Mouse (Mus musculus) small intestine, adult 2 months (tissue): ENCODE results near the gene Lta. TPM values are rescaled to one million over a fixed set of nuclear protein-coding genes. Genes with fewer than 3 reads are reported as not detected.

Experiments
- H3K27ac ChIP-seq: fragments of 200-500 bp; 2 replicates; pipeline ENCODE4 v1.5.1; 2012; ENCODE audit warnings: low read depth, low read length, control low read depth, inconsistent platforms; ENCODE audit not compliant: insufficient read depth
- H3K27me3 ChIP-seq: fragments of 200-500 bp; 2 replicates; pipeline ENCODE4 v1.6.1; 2012; ENCODE audit warnings: mild to moderate bottlenecking, moderate library complexity, low read length, inconsistent platforms; ENCODE audit not compliant: control insufficient read depth, insufficient read depth
- H3K36me3 ChIP-seq: fragments of 200-500 bp; 2 replicates; pipeline ENCODE4 v1.6.1; 2012; ENCODE audit warnings: mild to moderate bottlenecking, low read length, control low read depth, inconsistent platforms; ENCODE audit not compliant: control insufficient read depth, insufficient read depth
- H3K4me1 ChIP-seq: fragments of 200-500 bp; 2 replicates; pipeline ENCODE4 v1.6.1; 2012; ENCODE audit warnings: low read length, inconsistent platforms, mixed read lengths; ENCODE audit not compliant: control insufficient read depth, insufficient read depth, insufficient read length
- H3K4me3 ChIP-seq: fragments of 200-500 bp; 2 replicates; pipeline ENCODE4 v1.5.1; 2012; ENCODE audit warnings: low read depth, mild to moderate bottlenecking, control low read depth, inconsistent platforms, low read length, moderate library complexity
- CTCF ChIP-seq: fragments of 200-500 bp; IDR thresholded peaks from 2 replicates; pipeline ENCODE4 v1.5.1; 2012; ENCODE audit warnings: low read depth, mild to moderate bottlenecking, control low read depth, inconsistent platforms, low read length, moderate library complexity, mixed read lengths; ENCODE audit not compliant: insufficient replicate concordance, insufficient read length; ENCODE audit errors: extremely low read depth
- POLR2A ChIP-seq: fragments of 200-500 bp; IDR thresholded peaks from 2 replicates; pipeline ENCODE4 v1.6.1; 2012; ENCODE audit warnings: low read depth, mild to moderate bottlenecking, control low read depth, inconsistent platforms, low read length, moderate library complexity
- WGBS: fragments of 180-500 bp; shearing (Covaris S2); methylation state at CpG from one replicate; pipeline ENCODE4 v1.1.7; 2018; 5-methylcytosine and 5-hydroxymethylcytosine counted together
- polyA plus RNA-seq: library from polyadenylated mRNA; depleted of rRNA; stranded (reverse); fragments of >200 nt; gene quantifications from 2 replicates; pipeline ENCODE4 v1.2.3, GENCODE M21; 2012

The Lta gene
- polyA plus RNA-seq, 1 experiment, result 0.66 TPM

DNA sequence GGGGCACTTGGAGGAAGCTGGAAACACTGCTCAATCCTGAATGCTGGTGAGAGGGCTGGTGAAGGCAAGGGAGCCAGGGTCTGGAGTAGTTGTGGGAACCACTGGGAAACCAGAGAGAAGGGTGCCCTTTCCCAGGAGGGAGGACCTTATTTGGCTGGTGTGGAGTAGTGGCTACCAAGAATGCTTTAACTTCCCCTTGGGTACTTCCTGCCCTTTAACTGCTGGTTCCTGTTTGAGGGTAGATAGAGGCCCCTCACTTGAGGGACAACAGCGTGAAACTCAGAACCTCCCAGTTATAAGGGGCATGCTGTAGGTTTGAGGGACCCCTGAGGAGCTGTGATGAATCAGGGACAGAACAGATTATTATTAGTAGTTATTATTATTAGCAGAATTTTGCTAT lies 16.0 kb downstream of the Lta start:
- Histone ChIP-seq H3K27me3 (no peaks in the 10 kb centered on the region), H3K4me1 (no peaks in the 10 kb centered on the region; the same call in none of the 2 replicates), H3K36me3 (no peaks in the 10 kb centered on the region), H3K27ac (no peak overlapping the region), H3K4me3 (no peak overlapping the region)
- TF ChIP-seq POLR2A (no peak), CTCF (no peak)
- 48% methylated on average over 1 of the region's 1 CpGs for WGBS

DNA sequence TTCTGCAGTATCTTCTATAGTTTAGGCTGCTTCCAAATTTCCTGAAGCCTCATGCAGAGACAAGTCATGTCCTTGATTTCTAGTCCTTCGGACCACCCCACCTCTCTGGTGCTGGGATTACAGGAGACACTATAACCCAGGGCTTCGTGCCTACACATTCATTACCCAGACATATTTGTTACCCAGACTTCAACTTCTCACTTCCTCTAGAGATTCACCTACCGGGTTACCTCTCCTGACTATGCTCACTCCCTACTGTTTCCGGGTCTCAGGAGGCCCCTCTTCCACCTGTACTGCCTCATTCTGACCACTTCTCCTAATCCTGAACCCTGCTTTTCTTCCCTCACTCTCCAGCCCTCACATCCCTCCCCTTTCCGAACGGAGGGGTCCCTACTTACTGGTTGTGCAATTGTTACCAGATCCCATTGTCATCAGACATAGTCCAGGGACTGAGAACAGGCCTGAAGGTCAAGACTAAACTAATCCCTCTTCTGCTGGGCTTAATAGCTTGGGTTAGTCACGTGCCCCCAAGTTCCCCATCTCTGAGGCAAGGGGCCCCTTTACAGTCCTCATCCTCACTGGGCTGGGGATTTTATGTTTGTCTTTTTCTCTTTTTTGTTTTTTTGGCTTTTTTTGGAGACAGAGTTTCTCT lies 17.1 kb downstream of the Lta start, which contains the start of gene Lst1:
Lst1 (minus strand) TSS at position 481 of the 652 bp plus-strand sequence.
- Histone ChIP-seq H3K4me3 (no peak within 1 kb of the TSS), H3K27ac (peak within 1 kb of the TSS; percentile 17; the same call in 1 of the 2 replicates)

DNA sequence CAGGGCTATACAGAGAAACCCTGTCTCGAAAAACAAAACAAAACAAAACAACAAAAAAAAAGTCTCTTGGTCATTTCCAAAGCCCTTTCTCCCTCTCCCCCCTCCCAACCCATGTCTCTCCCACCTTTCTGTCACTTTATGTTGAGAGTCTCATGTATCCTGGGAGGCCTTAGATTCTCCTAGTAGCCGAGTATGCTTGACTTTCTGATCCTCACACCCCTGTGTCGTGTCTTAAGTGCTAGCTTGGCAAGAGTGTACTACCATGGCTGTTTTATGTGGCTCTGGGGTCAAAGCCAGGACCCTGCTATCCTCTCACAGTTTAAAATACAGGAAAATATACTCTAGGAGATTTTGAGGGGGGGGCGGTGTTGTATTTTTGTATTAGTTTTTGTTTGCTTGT lies 17.8 kb downstream of the Lta start:
- peak overlapping the region; percentile 13; the same call in 1 of the 2 replicates for H3K27ac ChIP-seq

More for the DNA sequence above, 17.1 kb downstream of the Lta start, which contains the start of gene Lst1:
- 68% methylated on average over 7 of the region's 7 CpGs for WGBS
- no peak for TF ChIP-seq POLR2A
- no peak for TF ChIP-seq CTCF
- no peaks in the 10 kb centered on the region for H3K27me3 ChIP-seq
- H3K36me3 ChIP-seq, result no peaks in the 10 kb centered on the region
- H3K4me1 ChIP-seq, result no peaks in the 10 kb centered on the region; the same call in none of the 2 replicates

DNA sequence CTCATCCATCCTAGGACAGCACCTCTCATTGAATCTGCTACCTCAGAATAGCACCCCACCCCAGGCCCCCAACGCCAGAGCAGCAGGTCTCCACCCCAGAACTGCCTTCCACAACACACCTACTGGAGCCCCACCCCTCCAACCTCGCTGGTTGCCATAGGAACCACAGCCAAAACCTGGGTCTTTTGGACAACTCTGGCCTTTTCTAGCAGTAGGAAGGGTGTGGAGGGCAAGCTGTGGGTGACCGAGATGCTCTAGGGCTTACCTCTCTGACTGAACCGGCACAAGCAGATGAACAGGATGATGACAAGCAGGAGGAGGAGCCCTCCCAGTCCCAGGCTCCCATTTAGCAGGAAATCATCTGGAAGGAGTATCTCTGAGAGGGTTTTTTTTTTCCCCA lies 18.5 kb downstream of the Lta start:
- TF ChIP-seq POLR2A (no peak; the same call in 1 of the 2 replicates), CTCF (no peak)
- Histone ChIP-seq H3K4me3 (peak overlapping the region; percentile 33), H3K36me3 (no peaks in the 10 kb centered on the region), H3K4me1 (no peaks in the 10 kb centered on the region; the same call in none of the 2 replicates), H3K27me3 (no peaks in the 10 kb centered on the region), H3K27ac (peak overlapping the region; percentile 19; the same call in 1 of the 2 replicates)
- WGBS, result 6% methylated on average over 4 of the region's 4 CpGs

More for the DNA sequence above, 17.8 kb downstream of the Lta start:
- Histone ChIP-seq H3K27me3 (no peaks in the 10 kb centered on the region), H3K4me3 (no peak overlapping the region), H3K4me1 (no peaks in the 10 kb centered on the region; the same call in none of the 2 replicates), H3K36me3 (no peaks in the 10 kb centered on the region)
- TF ChIP-seq POLR2A (no peak), CTCF (no peak)
- 70% methylated on average over 4 of the region's 4 CpGs for WGBS

DNA sequence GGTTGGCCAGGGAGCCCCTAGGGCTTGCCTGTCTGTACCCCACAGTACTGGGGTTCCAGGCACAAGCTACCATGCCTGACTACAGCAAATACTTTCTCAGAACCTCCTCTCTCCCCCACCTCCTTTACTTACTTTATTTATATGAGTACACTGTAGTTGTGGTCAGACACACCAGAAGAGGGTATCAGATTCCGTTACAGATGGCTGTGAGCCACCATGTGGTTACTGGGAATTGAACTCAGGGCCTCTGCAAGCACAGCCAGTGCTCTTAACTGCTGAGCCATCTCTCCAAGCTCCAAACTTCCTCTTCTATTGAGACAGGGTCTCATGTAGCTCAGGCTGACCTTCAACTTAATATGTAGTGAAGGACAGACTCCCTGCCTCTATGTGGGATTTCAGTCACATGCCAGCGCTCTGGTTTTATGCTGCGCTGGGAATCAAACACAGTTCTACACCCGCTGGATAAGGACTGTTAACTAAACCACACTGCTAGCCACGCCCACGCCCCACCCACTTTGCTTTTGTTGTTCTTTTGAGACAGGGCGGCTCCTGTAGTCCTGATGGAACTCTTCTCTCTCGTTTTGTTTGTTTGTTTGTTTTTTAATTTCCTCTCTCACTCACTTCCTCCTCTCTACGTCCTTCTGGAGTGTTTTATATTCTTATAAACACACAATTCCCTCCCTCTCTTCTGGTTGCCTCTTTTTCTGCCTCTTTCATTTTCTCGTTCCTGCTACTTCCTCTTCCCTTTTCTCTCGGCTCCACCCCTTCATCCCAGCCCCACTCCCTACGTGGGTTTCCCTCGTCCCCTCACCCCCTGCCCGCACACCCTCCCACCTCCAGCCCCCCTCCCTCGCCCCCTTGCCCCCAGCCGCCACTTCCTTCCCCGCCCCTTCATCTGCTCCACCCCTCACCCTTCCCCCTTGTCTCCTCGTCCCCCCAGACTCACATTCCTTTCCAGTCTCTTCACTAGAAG lies 19.2 kb downstream of the Lta start:
- Histone ChIP-seq H3K27ac (peak overlapping the region; percentile 68), H3K4me1 (no peaks in the 10 kb centered on the region; the same call in none of the 2 replicates), H3K36me3 (no peaks in the 10 kb centered on the region), H3K4me3 (peak overlapping the region; percentile 33), H3K27me3 (no peaks in the 10 kb centered on the region)
- 3% methylated on average over 18 of the region's 18 CpGs for WGBS
- no peak for TF ChIP-seq CTCF
- TF ChIP-seq POLR2A, result no peak

- TF ChIP-seq CTCF, result no peak
- no peak for TF ChIP-seq POLR2A
- Histone ChIP-seq H3K4me3 (no peak overlapping the region), H3K4me1 (no peaks in the 10 kb centered on the region), H3K36me3 (no peaks in the 10 kb centered on the region), H3K27me3 (no peaks in the 10 kb centered on the region), H3K27ac (no peak overlapping the region)
- 82% methylated on average over 5 of the region's 5 CpGs for WGBS
These were observed 25.1 kb downstream of the Lta start for GRCm38 (mm10) chr17:35180093-35180492.

- Histone ChIP-seq H3K27me3 (no peaks in the 10 kb centered on the region), H3K4me1 (peaks cover 8% of the 10 kb centered on the region), H3K4me3 (no peak overlapping the region), H3K36me3 (no peaks in the 10 kb centered on the region), H3K27ac (no peak overlapping the region)
- WGBS, result 18% methylated on average over 5 of the region's 5 CpGs
- TF ChIP-seq CTCF (peak; percentile 93), POLR2A (no peak)
These were observed 26.6 kb downstream of the Lta start for GRCm38 (mm10) chr17:35178528-35178927.
